Mouse (Mus musculus) bone marrow macrophage, adult 2 months (primary cell): ENCODE results near the gene Fxyd5. TPM values are rescaled to one million over a fixed set of nuclear protein-coding genes. Genes with fewer than 3 reads are reported as not detected.

Experiments used
- H3K27ac ChIP-seq: 2 replicates; pipeline ENCODE4 v1.5.1; 2012; ENCODE audit warnings: low read depth, low read length; ENCODE audit not compliant: insufficient read depth
- H3K4me1 ChIP-seq: 2 replicates; pipeline ENCODE4 v1.6.1; 2012; ENCODE audit warnings: low read length; ENCODE audit not compliant: control insufficient read depth, insufficient read depth
- H3K4me3 ChIP-seq: 2 replicates; pipeline ENCODE4 v1.5.1; 2012; ENCODE audit warnings: mild to moderate bottlenecking, low read length, moderate library complexity; ENCODE audit not compliant: insufficient read depth
- CTCF ChIP-seq: IDR thresholded peaks from 2 replicates; pipeline ENCODE4 v1.5.1; 2012; ENCODE audit warnings: low read depth, mild to moderate bottlenecking, low read length, moderate library complexity
- POLR2A ChIP-seq: IDR thresholded peaks from 2 replicates; pipeline ENCODE4 v1.6.1; 2012; ENCODE audit warnings: mild to moderate bottlenecking, low read depth, low read length, borderline replicate concordance
- polyA plus RNA-seq: library from polyadenylated mRNA; stranded (reverse); fragments of >200 nt; gene quantifications from 2 replicates; pipeline ENCODE4 v1.2.4, GENCODE M21; 2012; ENCODE audit not compliant: missing spikeins, insufficient read depth, insufficient read length

The Fxyd5 gene
- 1,886 and 2,039 TPM in 2 replicates for polyA plus RNA-seq

DNA sequence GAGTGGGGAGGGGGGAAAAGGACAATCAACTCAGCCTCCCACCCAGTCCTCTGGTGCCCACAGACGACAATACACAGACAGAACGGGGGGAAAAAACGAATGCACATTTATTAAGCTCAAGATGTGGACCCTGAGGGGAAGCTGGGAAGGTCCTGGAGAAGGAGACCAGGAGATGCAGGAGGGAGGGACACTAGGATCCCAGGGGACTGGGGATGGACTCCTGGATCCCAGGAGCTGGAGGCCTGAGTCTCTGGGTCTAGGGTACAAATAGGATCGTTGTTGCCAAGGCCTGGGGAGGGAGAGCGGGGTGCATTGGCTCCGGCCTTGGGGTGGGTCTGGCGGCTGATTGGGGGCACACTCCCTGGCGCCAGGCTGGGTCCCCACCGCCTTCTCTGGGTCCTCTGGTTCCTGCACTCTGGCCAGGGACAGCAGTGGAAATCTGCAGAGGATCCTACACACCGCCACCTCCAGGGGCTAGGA lies at the start of gene Fxyd5:
Gene Fxyd5 (minus strand): TSS at position 51 of the 480 bp plus-strand sequence.
- Histone ChIP-seq H3K27ac (peak within 1 kb of the TSS; percentile 76), H3K4me1 (peaks cover 20% of the 10 kb centered on the region), H3K4me3 (peak within 1 kb of the TSS; percentile 73)
- TF ChIP-seq POLR2A = no peak
- TF ChIP-seq CTCF = no peak

DNA sequence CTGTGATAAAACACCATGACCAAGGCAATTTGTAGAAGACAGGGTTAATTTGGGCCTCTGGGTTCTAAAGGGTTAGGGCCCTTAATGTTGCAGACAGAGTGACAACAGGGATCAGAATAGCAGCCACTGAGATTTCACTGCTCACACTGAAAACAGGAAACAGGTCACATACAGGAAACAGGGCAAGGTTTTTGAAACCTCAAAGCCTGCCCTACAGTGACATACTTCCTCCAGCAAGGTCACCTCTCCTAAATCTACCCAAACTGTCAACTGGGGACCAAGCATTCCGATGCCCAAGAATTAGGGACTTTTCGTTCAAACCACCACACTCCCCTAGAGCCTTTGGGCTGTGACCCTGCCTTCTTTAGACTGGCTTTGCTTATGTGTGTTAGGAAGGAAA lies 47.4 kb upstream of the Fxyd5 start:
- Histone ChIP-seq H3K4me3 (no peak overlapping the region), H3K4me1 (peaks cover 28% of the 10 kb centered on the region), H3K27ac (peak overlapping the region; percentile 72)
- TF ChIP-seq CTCF = no peak
- no peak for TF ChIP-seq POLR2A

DNA sequence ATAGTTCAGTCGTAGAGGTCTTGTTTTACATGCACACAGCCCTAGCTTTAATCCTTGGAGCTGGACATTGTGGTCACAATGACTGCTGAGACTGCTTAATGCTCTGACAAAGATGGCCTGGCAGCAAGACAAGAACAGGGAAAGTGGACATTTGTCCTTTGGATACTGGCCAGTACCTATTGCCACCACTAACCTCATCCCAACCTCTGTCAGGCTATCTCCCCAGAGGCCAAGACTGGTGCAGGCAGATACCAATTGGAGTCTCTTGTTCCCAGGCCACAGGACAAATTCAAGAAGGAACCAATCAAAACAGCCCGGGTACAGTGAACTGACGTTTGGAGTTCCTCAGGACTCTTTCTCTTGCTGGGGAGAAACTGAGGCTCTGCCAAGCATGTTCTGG lies 45.9 kb upstream of the Fxyd5 start:
- Histone ChIP-seq H3K4me3 (no peak overlapping the region), H3K27ac (no peak overlapping the region), H3K4me1 (peaks cover 28% of the 10 kb centered on the region)
- TF ChIP-seq POLR2A = no peak
- TF ChIP-seq CTCF = no peak

DNA sequence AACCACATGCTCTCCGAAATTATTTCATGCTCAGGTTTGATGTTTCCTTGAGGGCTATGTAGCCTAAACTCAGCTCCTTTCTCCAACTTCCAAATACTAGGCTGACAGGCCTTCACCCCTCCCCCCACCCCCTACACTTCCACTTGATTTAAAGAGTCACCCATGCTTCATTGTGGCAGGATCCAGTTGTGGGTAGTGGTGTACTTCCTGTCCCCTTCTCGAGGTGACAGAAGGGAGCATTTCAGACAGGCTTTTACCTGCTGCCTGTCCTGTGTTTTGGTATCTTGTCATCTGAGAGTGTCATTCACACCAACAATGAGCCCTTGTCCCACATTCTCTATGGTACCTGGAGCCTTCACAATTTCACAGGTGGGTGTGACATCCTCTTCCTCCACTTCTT lies 45.0 kb upstream of the Fxyd5 start:
- peaks cover 28% of the 10 kb centered on the region for H3K4me1 ChIP-seq
- TF ChIP-seq POLR2A (no peak), CTCF (no peak)
- H3K27ac ChIP-seq = no peak overlapping the region
- no peak overlapping the region for H3K4me3 ChIP-seq

DNA sequence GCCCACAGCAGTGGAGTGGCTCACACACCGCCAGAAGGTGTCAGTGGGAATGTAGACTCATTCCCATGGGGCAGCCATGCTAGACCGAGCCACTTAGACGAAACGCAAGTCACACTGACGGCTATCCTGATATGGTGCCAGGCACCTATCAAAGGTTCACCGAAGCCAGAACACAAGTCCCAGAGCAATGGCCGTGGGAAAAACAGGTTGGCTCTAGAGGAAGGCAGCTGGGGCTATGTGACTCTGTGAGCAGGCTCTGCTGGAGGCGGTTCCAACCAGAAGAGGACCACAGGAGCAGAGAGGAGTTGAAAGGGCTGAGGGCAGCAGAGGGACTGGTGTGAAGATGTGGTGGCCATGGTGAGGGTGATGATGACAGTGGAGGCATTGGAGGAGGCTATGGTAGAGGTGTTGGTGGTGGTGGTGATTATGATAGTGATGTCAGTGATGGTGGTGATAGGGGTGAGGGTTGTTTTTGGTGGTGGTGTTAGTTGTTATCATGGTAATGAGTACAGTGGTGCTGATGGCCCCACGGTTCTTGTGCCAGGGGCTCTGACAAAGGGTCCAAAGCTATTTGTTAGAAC lies 44.0 kb upstream of the Fxyd5 start:
- Histone ChIP-seq H3K4me3 (no peak overlapping the region), H3K27ac (no peak overlapping the region), H3K4me1 (peaks cover 28% of the 10 kb centered on the region)
- TF ChIP-seq POLR2A (no peak), CTCF (no peak)

DNA sequence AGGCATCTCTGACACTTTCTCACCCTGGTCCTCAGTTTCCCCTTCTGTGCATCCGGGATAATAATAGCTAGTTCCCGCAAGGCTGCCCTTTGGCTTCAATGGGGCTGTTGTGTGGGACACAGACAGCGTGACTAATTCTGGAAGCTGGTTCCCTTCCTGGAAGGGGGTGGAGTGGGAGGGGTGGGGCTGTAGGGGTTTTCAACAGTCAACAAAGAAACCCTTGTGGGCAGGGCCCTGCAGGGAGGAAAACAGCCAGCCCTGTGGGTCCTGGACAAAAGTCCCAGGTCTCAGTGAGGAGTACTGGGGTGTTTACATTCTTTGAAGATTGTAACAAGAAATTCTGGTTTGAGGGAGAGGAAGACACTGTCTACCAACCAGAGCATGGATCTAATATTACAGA lies 42.9 kb upstream of the Fxyd5 start:
- TF ChIP-seq CTCF = no peak
- no peak for TF ChIP-seq POLR2A
- Histone ChIP-seq H3K4me1 (peaks cover 28% of the 10 kb centered on the region), H3K4me3 (no peak overlapping the region), H3K27ac (no peak overlapping the region)

DNA sequence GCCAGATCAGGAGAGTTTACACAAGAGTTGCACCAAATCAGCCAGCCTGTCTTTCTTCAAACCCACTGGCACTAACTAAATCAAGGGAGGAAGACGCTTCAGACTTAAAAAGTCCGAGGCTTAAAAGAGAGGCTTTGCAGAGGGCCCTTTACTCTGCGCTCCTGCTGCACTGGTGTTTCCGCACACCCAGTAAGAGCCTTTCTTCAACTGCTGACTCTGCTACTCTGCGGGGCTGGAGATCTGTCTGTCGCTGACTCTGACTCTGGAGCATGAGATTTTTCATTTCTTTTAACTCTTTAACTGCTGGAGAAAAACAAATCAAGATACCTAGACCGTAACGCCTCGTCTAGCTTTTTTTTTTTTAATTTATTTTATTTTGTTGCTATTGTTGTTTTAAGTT lies 41.9 kb upstream of the Fxyd5 start:
- Histone ChIP-seq H3K4me1 (peaks cover 19% of the 10 kb centered on the region), H3K4me3 (no peak overlapping the region), H3K27ac (no peak overlapping the region)
- TF ChIP-seq CTCF (no peak), POLR2A (no peak)

DNA sequence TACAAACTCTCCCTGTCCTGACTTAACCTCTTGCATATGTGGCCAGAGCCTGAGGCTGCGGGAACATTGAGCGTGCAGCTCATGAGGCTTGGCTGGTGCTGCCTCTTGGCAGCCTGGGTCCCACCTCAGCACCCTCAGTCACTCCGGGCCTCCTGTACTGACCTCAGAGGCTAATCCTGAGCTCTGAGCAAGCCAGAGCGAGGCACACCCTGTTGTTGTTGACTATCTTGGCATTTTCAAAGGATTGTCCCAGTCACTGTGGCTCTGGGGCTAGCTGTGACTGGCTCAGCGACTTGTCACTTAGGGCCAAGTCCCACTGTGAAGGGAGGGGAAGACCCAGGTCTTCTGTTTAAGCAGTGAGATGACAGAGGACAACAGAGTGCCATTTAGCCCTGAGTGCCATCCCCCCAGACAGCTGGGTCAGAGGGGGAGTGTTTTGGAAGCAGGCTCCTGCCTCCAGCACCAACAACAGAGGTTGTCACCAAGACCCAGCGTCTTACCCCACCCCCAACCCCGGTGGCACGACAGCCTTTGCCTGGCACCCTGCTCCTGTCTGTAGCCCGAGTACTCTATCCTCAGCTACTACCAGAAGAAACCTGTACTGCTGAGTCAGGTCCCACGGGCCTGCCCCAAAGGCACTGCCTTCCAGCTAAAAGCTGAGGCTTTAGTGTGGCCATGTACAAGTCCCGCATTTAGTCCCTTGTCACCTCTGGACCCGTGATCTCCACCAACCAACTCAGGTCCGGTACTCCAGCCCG lies 40.7 kb upstream of the Fxyd5 start:
- no peak overlapping the region for H3K4me3 ChIP-seq

DNA sequence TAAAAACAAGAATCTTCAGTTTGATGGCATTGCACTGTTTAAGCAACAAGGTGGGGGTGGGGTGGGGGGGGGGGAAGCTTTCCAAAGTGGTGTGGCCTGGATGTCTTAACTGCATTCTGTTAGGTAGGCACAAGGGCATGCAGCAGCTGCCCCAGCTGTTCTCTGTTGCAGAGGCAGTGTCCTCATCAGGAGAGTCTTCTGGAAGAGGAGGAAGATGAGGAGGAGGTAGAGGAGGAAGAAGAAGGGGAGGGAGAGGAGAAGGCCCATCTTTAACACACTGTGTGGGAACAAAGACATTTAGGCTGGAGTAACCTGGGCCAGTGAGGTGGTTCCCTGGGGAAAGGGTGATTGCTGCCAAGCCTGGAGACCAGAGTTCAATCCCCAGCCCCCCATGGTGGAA lies 39.8 kb upstream of the Fxyd5 start:
- H3K4me1 ChIP-seq = peaks cover 5% of the 10 kb centered on the region
- H3K4me3 ChIP-seq = no peak overlapping the region
- TF ChIP-seq CTCF (no peak), POLR2A (no peak)
- no peak overlapping the region for H3K27ac ChIP-seq

More for the DNA sequence above, 40.7 kb upstream of the Fxyd5 start:
- TF ChIP-seq CTCF (no peak), POLR2A (no peak)
- Histone ChIP-seq H3K27ac (no peak overlapping the region), H3K4me1 (peaks cover 15% of the 10 kb centered on the region)

DNA sequence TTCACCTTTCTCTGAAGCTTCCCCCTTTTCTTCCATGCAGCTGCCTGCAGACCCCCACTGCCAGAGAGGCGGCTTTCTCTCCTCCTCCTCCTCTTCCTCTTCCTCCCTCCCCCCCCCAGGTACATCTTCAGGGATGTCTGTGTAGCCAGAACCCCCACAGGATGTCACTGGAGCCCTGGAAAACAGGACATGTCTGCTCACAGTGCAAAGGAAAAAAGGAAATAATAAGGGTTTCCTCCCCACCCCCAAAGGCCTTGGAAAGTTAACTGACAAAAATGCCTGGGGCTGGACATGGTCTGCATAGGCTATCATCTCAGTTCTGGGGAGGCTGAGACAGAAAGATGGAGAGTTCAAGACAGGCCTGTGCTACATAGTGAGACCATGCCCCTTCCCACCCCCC lies 38.8 kb upstream of the Fxyd5 start:
- TF ChIP-seq POLR2A (no peak), CTCF (no peak)

More for the DNA sequence above, 38.8 kb upstream of the Fxyd5 start:
- Histone ChIP-seq H3K4me1 (peaks cover 2% of the 10 kb centered on the region; the same call in 1 of the 2 replicates), H3K4me3 (no peak overlapping the region), H3K27ac (no peak overlapping the region)
